Mouse (Mus musculus) fat pad, adult 2 months (tissue): ENCODE results near the gene 1700020D05Rik.

Source experiments
- DNase-seq: peaks from one replicate; pipeline ENCODE4 v3.0.0-alpha.2; 2011; ENCODE audit warnings: low read depth, low spot score; ENCODE audit errors: extremely low read depth

1700020D05Rik gene

GRCm38 (mm10) chr19:5455568-5455967, 48.0 kb downstream of the 1700020D05Rik start:
- DNase-seq = no peak

DNA sequence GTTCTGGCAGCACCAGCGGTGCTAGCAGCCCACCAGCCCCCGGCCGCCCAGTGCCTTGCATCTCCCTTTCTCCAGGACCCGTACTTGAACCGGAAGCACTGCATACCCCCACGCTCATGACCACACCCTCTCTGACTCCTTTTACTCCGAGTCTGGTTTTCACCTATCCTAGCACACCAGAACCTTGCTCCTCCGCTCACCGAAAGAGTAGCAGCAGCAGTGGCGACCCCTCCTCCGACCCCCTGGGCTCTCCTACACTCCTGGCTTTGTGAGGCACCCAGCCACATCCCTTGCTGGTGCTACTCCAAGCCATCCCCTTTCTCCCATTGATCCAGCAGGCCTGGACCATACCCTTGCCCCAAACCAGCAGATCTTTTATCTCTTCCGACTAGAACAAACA, 48.5 kb downstream of the 1700020D05Rik start:
- DNase-seq = no peak
